ENCODE assay signal across 25 mouse cellular contexts in the genomic region with DNA sequence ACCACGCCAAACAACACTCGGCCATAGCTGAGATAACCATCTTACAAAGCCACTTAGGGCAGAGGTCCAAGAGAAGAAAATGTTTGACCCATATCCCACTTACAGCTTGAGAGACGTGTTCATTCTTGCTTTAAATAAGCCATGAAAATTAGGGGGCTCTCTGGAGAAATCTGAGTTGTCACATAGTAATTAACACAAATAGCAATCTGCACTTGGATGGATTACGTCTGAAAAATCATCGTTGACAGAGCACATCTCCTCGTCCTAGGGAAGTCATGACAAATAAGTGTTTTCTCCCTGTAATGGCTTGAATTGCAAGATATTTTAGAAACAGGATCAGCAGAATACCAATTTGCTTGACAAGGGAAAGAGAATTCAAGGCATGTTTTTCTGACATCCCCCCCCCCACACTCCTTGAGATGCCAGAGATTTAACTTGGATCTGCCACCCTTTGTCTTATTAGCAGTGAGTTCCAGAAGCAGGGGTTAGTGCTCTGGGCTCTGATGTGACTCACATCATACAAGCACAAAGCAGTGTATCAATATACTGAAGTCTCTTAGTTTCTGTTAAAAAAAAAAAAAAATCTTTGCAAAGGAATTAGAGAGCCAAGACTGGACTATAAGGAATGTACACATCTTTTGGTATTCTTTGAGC.
A peak's percentile ranks its signal among the peaks of the same experiment; 100 is the strongest.
DNase-seq lines count a peak whose midpoint lies in the region; ATAC-seq and TF ChIP-seq lines count a peak whose summit lies in the region.
"Had no signal": no experiment of that assay in that cellular context is flagged by ENCODE, and none has a peak within 500 bp of the region (broad histone marks: within the 10 kb centered on the region; RNA-seq: fewer than 3 reads in every experiment).

No protein-coding gene starts in this region.

- H3K9ac ChIP-seq in forebrain, embryonic 12.5 days: no peak overlapping the region
- H3K9ac ChIP-seq in embryonic facial prominence, embryonic 14.5 days (ENCODE audit: low read depth, low read length): no peak overlapping the region
- H3K9ac ChIP-seq: embryonic facial prominence, embryonic 15.5 days; heart, embryonic 15.5 days; hindbrain, embryonic 14.5 days; liver, embryonic 15.5 days; lung, embryonic 15.5 days; neural tube, embryonic 15.5 days had no signal

- no peak overlapping the region for H3K4me3 ChIP-seq in forebrain, embryonic 12.5 days (replicated peaks)
- no peak overlapping the region for H3K4me3 ChIP-seq in forebrain, embryonic 10.5 days
- H3K4me3 ChIP-seq in embryonic facial prominence, embryonic 14.5 days (ENCODE audit: low read depth, low read length): no peak overlapping the region
- H3K4me3 ChIP-seq in cerebellum, adult 2 months (replicated peaks; ENCODE audit: insufficient read depth, low read depth, low read length): no peak overlapping the region
- H3K4me3 ChIP-seq: embryonic facial prominence, embryonic 15.5 days; heart, embryonic 15.5 days; limb, embryonic 10.5 days; liver, embryonic 15.5 days; lung, embryonic 15.5 days; neural tube, embryonic 15.5 days had no signal

- no peak overlapping the region for H3K4me2 ChIP-seq in forebrain, embryonic 12.5 days
- no peak overlapping the region for H3K4me2 ChIP-seq in embryonic facial prominence, embryonic 14.5 days (ENCODE audit: low read depth, low read length)
- H3K4me2 ChIP-seq: embryonic facial prominence, embryonic 15.5 days; heart, embryonic 15.5 days; hindbrain, embryonic 14.5 days; liver, embryonic 15.5 days; lung, embryonic 15.5 days; neural tube, embryonic 15.5 days had no signal

- 0 out of 2 replicates have a peak, but pooled peaks have one; percentile 27 for ATAC-seq in forebrain, embryonic 12.5 days (ENCODE audit: low FRiP score)
- ATAC-seq in embryonic facial prominence, embryonic 14.5 days (ENCODE audit: low read depth): no peak
- ATAC-seq: Patski had no signal

- intact Hi-C loops in left cerebral cortex, postnatal 4 days (cut with DNase I): no loop called here

- H3K36me3 ChIP-seq in forebrain, embryonic 12.5 days (replicated peaks): no peaks in the 10 kb centered on the region
- H3K36me3 ChIP-seq in forebrain, embryonic 10.5 days (replicated peaks): no peaks in the 10 kb centered on the region
- H3K36me3 ChIP-seq in embryonic facial prominence, embryonic 14.5 days (ENCODE audit: control insufficient read depth, insufficient read depth, low read length): no peaks in the 10 kb centered on the region
- H3K36me3 ChIP-seq: embryonic facial prominence, embryonic 15.5 days; heart, embryonic 15.5 days; limb, embryonic 10.5 days; liver, embryonic 15.5 days; lung, embryonic 15.5 days; neural tube, embryonic 15.5 days had no signal

- no peak overlapping the region for H3K27ac ChIP-seq in forebrain, embryonic 12.5 days
- no peak overlapping the region for H3K27ac ChIP-seq in forebrain, embryonic 10.5 days
- H3K27ac ChIP-seq in embryonic facial prominence, embryonic 14.5 days (replicated peaks; ENCODE audit: low read depth, low read length): no peak overlapping the region
- H3K27ac ChIP-seq in cerebellum, adult 2 months (ENCODE audit: insufficient read depth, low read length): no peak overlapping the region
- H3K27ac ChIP-seq: embryonic facial prominence, embryonic 15.5 days; heart, embryonic 15.5 days; hindbrain, embryonic 14.5 days; limb, embryonic 10.5 days; liver, embryonic 15.5 days; lung, embryonic 15.5 days; neural tube, embryonic 15.5 days; stomach, postnatal 0 days had no signal

- TF ChIP-seq POLR2A in cerebellum, adult 2 months (IDR thresholded peaks at IDR 0.05; ENCODE audit: borderline replicate concordance, insufficient read depth, low read length): no peak

- 52% methylated on average over 6 of the region's 6 CpGs for WGBS in forebrain, embryonic 12.5 days
- WGBS in forebrain, embryonic 10.5 days: 75% methylated on average over 6 of the region's 6 CpGs
- 38% methylated on average over 6 of the region's 6 CpGs for WGBS in embryonic facial prominence, embryonic 14.5 days
- 23% methylated on average over 6 of the region's 6 CpGs for WGBS in cerebellum, adult 2 months

- H3K27me3 ChIP-seq in forebrain, embryonic 12.5 days: no peaks in the 10 kb centered on the region
- H3K27me3 ChIP-seq in forebrain, embryonic 10.5 days (ENCODE audit: poor library complexity, severe bottlenecking): no peaks in the 10 kb centered on the region
- H3K27me3 ChIP-seq in embryonic facial prominence, embryonic 14.5 days (replicated peaks; ENCODE audit: control insufficient read depth, insufficient read depth, low read length): no peaks in the 10 kb centered on the region
- H3K27me3 ChIP-seq in cerebellum, adult 2 months (ENCODE audit: control insufficient read depth, insufficient read depth, low read length): no peaks in the 10 kb centered on the region
- H3K27me3 ChIP-seq: embryonic facial prominence, embryonic 15.5 days; heart, embryonic 15.5 days; liver, embryonic 15.5 days; lung, embryonic 15.5 days; neural tube, embryonic 15.5 days; Patski had no signal

- no peak for DNase-seq in forebrain, embryonic 10.5 days (ENCODE audit: extremely low spot score, low spot score)
- peak; percentile 15 for DNase-seq in brain, adult 2 months (ENCODE audit: low read depth, low spot score)
- DNase-seq in embryonic facial prominence, embryonic 14.5 days (ENCODE audit: low spot score): peak; percentile 30
- peak; percentile 56 for DNase-seq in retina, postnatal 1 day
- no peak for DNase-seq in cerebellum, adult 2 months
- no peak for DNase-seq in left cerebral cortex, postnatal 4 days
- DNase-seq: adrenal gland, adult 2 months; cerebellum, adult 18-20 months; cerebellum, postnatal 36 days; gastrocnemius, postnatal 14 days; heart, postnatal 36 days; kidney, adult 8-10 months; kidney, postnatal 10 days; liver; lung, postnatal 36 days had no signal

- H3K9me3 ChIP-seq in forebrain, embryonic 12.5 days: no peaks in the 10 kb centered on the region
- no peaks in the 10 kb centered on the region for H3K9me3 ChIP-seq in forebrain, embryonic 10.5 days
- no peaks in the 10 kb centered on the region for H3K9me3 ChIP-seq in embryonic facial prominence, embryonic 14.5 days (ENCODE audit: control insufficient read depth, low read length)
- H3K9me3 ChIP-seq: embryonic facial prominence, embryonic 15.5 days; heart, embryonic 15.5 days; limb, embryonic 10.5 days; liver, embryonic 15.5 days; lung, embryonic 15.5 days; neural tube, embryonic 15.5 days had no signal

- no peaks in the 10 kb centered on the region for H3K4me1 ChIP-seq in forebrain, embryonic 12.5 days
- H3K4me1 ChIP-seq in forebrain, embryonic 10.5 days: no peaks in the 10 kb centered on the region
- no peaks in the 10 kb centered on the region for H3K4me1 ChIP-seq in embryonic facial prominence, embryonic 14.5 days (ENCODE audit: control insufficient read depth, insufficient read depth, low read length)
- H3K4me1 ChIP-seq in cerebellum, adult 2 months (ENCODE audit: control insufficient read depth, insufficient read depth, low read length): no peaks in the 10 kb centered on the region
- H3K4me1 ChIP-seq: embryonic facial prominence, embryonic 15.5 days; heart, embryonic 15.5 days; limb, embryonic 10.5 days; liver, embryonic 15.5 days; lung, embryonic 15.5 days; neural tube, embryonic 15.5 days had no signal

- no peak for TF ChIP-seq CTCF in cerebellum, adult 2 months (IDR thresholded peaks at IDR 0.05; ENCODE audit: borderline replicate concordance, insufficient read depth, low read depth, low read length)

Comparison
In these comparisons a context has a peak if more than half of its experiments do, and no peak if none do; other contexts are left out.
1. DNase-seq: peak in brain, adult 2 months (single experiment), embryonic facial prominence, embryonic 14.5 days (single experiment) and retina, postnatal 1 day (single experiment); none in forebrain, embryonic 10.5 days (single experiment), cerebellum, adult 2 months (0 of 2) and left cerebral cortex, postnatal 4 days (single experiment).